Mouse (Mus musculus) liver, adult 2 months (tissue): Measurements from ENCODE around the gene Mvb12a.

Experiments used
- CTCF ChIP-seq: fragments of 200-500 bp; IDR thresholded peaks from 2 replicates; pipeline ENCODE4 v1.5.1; 2011; ENCODE audit warnings: low read depth, low read length, control low read depth
- POLR2A ChIP-seq: fragments of 200-500 bp; IDR thresholded peaks from 2 replicates; pipeline ENCODE4 v1.6.1; 2011; ENCODE audit warnings: low read length, control low read depth; ENCODE audit not compliant: insufficient read depth; ENCODE audit errors: extremely low read depth

DNA sequence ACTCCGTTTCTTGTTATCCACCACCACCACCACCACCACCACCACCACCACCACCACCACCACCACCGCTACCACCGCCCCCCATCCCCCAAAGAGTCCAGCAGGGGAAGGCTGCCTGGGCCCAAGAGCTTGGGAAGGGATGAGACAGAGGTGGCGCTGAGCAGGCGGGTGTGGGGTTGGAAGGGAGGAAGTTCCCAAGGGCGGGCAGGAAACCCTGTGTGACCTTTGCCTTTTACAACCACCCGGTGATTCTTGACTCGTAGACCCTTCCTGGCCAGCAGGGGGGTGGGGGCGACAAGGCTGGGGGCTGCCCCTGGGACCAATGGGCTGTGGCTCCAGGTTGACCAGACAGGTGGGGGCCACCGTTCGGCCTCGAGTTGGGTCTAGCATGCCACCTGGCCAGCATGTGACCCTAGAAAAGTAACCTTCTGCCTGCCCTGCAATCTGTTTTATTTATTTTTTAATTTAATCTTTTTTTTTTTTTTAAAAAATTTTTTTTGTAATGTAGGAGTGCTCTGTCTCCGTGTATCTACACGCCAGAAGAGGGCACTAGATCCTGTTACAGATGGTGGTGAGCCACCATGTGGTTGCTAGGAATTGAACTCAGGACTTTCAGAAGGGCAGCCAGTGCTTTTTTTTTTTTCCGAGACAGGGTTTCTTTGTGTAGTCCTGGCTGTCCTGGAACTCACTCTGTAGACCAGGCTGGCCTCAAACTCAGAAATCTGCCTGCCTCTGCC is 29.5 kb upstream of the Mvb12a start:
- TF ChIP-seq POLR2A = no peak
- no peak for TF ChIP-seq CTCF
